Mouse (Mus musculus): Measurements from ENCODE around the gene Setmar.

Gene Setmar

DNA sequence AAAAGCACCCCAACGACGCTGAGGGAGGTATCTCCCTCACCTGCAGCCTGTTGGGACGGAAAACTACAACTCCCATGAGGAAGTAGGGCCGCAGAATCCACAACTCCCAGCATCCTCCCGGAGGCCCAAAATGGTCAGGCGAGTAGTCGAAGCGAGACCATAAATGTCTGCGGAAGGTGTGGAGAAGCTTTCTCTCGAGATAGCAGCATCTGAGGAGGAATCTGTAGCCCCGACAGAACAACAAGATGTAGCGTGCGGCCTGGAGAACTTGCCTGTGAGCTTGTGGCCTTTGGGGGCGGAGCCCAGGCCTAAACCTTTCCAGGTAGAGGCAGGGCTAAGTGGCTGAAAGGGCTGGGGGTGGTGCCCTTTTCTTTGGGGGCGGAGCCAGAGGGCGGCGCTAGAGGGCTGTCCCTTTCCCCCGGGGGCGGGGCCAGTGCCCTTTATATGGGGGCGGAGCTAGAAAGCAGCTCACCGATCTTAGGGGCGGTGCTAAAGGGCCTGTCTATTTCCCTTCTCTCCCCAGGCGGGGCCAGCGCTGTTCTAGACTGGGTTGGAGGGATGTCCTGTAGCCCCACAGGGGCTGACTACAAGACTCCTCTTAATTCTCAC, at the start of gene Setmar:
Gene Setmar (plus strand): TSS at position 128 of the 609 bp plus-strand sequence.
- DNase-seq (ENCODE audit: low spot score in 2 of 2), result peak; percentile 97

DNA sequence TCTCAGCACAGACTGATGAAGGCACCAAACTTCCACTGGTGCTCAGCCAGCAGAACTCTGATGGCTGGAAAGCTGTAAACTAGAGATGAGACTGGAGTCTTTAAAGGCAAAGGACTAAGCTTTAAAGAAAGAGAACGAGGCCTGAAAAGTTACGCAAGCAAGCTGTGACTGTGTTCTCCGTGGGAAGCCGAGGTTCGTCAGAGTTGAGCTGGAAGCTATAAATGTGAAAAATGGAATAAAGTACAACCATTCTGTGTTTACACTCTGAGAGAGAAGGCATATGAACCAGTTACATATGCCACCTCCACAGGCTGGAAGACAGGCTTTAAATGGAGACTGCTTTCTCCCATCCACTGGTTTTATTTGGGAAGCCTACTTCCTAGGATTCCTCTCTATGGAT, 43.2 kb upstream of the Setmar start:
- peak; percentile 66 to 80 for DNase-seq (ENCODE audit: low spot score in 2 of 2)

DNA sequence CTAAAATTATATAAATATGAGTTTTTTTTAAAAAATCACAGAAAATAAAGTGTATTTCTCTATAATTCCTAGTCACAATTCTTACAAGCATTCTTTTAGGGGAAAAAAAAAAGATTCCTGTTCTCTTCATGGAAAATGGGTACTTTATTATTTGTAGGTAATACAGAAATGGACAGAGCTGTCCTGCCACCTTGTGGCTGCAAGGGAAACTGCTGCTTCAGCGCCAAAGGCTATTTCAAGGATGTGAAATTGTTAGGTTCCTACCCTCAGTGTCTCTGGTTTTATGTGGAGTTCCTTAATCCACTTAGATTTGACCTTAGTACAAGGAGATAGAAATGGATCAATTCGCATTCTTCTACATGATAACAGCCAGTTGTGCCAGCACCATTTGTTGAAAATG, 9.8 kb upstream of the Setmar start:
- DNase-seq (ENCODE audit: low spot score in 2 of 2), result peak in 1 of 2 experiments; percentile 77

DNA sequence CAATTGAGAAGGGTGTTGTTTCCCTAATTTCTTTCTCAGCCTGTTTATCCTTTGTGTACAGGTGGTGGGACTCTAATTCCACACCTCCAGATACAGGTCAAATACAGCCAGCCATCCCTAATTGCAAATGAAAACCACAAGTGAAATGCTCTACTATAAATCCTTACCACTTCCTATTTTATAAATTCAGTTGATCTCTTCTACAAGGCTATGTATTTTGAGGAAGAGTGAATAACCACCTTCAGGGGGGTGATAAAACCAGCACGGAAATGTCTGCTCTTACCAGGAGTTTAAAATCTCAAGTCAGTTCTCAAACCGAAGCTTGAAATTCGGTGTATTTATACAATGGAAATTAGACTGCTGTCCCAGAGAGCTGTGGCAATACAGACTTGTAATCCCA, 8.9 kb upstream of the Setmar start:
- DNase-seq (ENCODE audit: low spot score in 2 of 2), result no peak

DNA sequence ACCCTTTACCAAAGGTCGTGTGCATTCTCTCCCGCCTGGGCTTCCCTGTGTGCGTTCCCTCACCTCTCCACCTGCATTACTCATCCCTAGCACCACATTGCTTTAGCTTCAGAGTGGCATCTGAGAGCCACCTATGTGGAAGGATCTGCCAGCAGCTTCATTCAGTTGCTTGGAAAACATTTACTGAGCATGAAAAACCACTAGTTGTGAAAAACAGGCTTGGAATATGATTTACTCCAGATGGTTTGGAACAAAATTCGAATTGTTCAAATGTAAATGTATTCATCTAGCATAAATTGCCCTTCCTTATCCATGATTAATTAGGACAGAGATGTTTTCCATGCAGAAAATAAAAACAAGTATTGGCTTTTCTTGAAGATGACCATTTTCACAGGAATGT, 7.5 kb upstream of the Setmar start:
- no peak for DNase-seq (ENCODE audit: low spot score in 2 of 2)

DNA sequence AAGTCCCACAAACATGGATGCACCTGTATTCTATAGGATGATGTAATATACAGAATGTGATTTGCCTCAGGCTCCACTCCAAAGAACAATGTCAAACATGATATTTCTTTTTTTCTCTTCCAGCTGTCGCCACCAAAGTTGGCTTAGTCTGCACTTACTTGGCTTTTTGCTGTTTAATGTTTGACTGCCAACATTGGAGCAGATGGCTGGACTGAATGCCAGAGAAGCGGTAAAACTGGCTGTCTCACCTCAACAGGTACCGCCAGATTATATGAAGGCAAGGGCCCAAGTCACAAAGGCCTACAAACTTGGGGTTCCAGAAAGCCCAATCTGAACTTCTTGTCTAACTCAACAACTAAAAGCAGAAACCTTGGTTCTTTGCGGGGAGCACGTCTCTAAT, 6.8 kb upstream of the Setmar start:
- DNase-seq (ENCODE audit: low spot score in 2 of 2), result no peak

DNA sequence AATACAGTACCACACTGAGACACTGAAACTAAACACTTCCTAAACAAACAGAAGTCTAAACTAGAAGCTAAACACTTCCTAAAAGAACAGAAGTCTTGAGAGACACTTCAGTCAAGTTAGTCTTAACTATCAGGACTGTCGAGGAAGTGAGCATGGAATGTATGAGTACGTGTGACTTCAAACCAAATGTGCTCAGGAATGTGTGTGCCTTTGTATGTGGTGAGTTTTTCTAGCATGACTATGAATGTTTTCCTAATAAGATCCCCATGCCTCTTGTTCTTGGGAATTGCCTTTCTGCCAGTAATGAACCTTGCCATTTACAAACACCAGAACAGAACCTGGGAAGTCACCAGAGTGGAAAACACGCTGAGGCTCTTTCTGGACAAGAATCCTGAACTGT, 3.7 kb upstream of the Setmar start:
- DNase-seq (ENCODE audit: low spot score in 2 of 2), result no peak

DNA sequence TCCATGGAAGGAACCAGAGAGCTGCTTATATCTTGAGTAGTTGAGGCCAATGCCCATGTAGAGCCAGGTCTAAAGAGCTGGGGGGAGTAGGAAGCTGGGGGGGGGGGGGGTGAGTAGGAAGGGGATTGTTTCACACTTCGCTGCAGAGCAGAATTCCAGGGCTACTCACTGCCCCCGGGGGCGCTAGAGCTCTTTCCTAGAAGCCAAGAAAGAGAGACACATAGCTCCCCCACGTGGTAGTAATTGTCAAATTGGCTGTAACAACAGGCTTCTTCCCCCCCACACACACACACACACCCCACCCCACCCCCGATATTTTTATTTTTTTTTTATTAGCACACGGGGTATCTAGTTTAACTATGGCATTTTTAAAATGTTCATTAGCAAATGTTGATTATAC, 738 bp downstream of the Setmar start:
- peak; percentile 91 for DNase-seq (ENCODE audit: low spot score in 2 of 2)

DNA sequence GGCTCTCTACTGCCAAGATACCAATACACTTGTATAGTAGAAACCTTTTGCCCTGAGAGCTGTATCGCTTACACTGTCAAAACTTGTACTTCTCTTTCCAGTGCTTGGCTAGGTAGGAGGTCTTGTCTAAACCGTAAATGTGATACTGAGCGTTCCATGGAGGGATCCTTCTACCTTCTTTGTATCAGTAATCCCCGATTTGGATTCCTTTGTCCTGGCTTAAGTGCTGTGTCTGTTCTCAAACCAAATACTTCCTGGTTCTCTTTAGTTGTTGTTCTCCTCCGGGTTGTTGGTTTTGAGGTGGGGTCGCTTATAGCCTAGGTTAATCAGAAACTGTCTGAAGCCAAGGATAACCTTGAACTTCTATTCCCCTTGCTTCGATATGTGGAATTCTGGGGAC, 6.1 kb downstream of the Setmar start:
- DNase-seq (ENCODE audit: low spot score in 2 of 2), result no peak

DNA sequence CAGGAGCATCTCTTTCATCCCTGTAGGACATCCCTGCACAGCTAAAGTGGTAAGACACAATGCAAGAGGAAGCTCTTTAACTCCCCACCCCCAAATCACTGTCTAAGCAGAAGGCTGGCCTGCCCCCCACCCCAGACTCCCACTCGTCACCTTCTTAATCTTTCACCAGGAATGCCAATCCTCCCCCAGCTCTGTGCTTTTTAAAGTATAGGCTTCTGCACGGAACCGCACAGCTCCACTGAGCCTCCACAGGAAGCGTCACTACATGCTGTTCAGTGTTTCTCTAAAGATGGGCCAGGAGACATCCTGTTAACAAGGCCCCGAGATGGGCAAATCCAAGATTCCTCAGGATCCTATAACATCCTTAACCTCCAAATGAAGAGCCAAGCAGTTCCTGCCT, 8.2 kb downstream of the Setmar start:
- peak in 1 of 2 experiments; percentile 27 for DNase-seq (ENCODE audit: low spot score in 2 of 2)

DNA sequence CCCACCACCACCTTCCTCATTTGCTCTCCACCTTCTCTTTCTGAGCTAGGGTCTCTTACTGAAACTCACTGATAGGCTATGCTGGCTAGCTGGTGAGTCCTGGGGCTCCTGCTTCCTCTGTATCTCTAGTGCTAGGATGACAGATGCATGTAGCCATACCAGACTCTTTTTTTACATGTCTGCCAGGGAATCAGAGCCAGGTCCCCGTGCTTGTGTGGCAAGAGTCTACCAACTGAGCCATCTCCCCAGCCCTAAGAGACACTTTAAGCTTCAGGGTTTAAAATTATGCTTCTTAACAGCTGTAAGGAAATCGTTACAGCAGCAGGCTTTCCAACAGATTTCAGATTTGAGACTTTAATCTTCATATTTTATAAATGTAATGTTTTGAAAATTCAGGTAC, 9.1 kb downstream of the Setmar start:
- no peak for DNase-seq (ENCODE audit: low spot score in 2 of 2)

DNA sequence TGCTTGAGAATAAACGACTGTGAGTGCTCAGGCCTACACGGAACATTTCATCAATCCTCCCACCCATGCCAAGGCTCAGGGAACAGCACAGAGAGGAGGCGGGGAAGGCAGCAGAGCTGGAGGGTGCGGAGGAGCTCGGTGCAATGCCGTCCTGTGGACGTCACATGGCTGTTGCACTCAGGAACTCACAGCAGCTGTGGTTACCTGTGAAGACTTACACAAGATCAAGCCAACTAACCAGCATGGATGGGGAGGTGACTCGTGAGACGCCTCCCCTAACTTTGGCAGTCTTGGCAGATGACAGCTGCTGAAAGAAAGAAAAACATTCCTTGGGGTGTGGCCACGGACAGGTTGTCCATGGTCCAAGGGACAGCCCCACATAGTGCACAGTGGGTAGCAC, 9.8 kb downstream of the Setmar start:
- DNase-seq (ENCODE audit: low spot score in 2 of 2), result no peak

DNA sequence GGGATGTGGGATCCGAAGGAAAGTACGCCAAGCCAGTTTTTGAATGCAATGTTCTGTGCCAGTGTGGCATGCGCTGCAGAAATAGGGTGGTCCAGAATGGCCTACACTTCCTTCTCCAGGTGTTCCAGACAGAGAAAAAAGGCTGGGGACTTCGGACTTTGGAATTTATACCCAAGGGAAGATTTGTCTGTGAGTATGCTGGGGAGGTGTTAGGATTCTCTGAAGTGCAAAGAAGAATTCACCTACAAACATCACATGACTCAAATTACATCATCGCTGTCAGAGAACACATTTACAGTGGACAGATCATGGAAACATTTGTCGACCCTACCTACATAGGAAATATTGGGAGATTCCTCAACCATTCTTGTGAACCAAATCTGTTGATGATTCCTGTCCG, 11.0 kb downstream of the Setmar start:
- no peak for DNase-seq (ENCODE audit: low spot score in 2 of 2)

DNA sequence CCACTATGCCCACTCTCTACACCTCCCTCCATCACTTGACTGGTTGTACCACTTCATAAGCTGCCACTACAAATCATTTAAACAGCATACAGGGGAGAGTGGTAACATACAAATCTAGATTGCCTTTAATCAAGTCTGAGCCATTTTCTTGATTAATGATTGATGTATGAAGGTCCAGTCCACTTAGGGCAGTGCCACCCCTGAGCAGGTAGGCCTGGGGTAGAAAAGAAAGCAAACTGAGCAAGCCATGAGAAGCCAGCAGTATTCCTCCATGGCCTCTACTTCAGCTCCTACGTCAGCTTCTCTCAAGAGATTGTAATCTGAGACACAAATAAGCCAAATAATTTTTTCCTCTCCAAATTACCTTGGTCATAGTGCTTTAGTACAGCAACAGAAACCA, 26.5 kb downstream of the Setmar start:
- no peak for DNase-seq (ENCODE audit: low spot score in 2 of 2)

DNA sequence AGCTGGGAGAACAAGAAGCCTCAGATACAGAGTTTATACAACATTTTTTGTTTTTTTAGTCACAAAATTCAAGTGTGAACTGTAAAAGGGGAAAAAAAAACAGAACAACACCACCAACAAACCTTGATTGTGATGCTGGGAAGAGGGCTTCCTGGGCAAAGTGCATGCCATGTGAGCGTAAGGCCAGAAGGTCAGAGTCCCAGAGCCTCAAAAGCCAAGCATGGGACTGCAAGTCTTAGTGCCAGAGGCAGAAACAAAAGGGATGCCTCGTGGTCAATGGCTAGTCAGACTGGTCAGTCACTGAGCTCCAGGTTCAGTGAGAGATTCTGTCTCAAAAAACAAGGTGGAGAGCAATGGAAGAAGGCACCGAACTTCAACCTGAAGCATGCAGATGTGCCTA, 27.8 kb downstream of the Setmar start:
- no peak for DNase-seq (ENCODE audit: low spot score in 2 of 2)

DNA sequence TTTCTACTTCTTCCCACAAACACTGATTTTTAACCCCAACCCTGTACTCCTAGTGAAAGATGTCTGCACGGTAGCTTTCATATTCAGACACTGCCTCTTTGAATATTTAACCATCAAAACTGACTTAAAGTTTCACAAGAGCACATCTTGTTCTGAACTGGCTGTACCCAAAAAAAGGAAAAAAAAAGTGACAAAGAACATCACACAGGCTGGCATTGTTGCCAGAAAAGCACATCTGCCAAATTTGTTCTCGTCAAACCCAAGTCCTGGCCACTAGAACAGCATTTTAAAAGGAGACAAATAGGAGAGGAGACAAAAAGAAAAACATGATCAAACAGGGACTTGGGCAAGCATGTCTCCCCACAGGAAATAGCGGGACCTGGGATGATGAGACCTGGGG, 28.6 kb downstream of the Setmar start:
- no peak for DNase-seq (ENCODE audit: low spot score in 2 of 2)

DNA sequence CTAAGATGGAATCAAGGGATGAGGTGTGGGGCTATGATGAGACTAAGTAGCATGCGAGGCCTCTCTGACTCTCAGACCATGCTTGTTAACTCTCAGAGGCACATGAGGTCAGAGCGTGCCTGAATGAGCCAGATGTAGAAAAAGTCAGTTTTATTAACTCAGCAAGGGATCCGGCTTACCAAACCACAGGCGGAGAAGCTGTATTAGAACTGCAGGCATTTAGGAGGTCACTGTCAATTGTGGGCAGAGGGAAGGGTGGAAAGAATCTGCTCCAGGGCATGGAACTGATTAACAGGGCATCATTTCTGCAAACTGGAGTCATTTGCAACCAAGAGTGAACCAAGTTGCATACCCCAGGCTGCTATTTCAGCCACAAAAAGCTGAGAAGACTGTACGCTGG, 30.6 kb downstream of the Setmar start:
- DNase-seq (ENCODE audit: low spot score in 2 of 2), result no peak

DNA sequence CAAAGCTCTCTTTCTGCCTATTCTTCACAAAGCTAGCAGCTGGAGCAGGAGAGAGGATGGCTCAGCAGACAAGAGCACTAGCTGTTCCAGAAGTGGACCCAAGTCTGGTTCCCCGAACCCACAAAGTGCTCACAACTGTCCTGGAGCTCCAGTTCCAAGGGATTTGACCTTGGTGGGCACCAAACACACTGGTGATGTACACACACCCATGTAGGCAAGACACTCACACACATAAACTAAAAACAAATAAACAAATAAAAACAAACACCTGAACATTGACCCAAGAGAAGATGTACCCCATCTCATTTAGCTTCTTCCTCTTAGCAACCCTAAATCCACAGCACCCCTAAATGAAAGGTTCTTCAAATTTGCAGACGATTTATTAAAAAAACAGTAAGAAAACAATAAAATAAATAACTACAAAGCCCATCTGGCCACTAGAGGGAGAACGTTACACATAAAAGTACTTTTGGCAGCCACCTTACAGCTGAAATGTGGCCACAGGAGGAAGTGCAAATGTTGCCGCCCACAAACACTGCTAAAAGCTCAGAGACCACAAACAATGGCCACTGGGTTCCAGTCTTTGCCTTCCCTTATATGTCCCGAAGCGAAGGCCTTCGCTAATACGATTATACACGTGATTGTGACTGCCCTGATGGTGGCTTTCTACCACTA, 33.5 kb downstream of the Setmar start:
- DNase-seq (ENCODE audit: low spot score in 2 of 2), result peak; percentile 54 to 64

DNA sequence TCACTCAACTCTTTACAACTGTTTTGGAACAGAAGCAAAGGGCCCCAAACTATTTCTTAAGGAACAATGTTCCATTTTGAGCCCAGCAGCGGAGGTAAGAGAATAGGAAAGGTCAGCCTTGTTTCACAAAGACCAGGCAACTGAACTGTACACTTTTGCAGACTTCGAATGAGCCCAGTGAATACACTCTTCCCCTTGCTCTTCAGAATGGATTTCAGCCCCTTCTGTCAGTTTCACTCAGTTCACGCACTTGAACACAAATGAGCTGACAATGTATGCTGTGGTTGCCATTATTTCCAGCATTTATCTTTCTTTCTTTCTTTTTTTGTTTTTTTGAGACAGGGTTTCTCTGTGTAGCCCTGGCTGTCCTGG, 34.0 kb downstream of the Setmar start:
- no peak for DNase-seq (ENCODE audit: low spot score in 2 of 2)

DNA sequence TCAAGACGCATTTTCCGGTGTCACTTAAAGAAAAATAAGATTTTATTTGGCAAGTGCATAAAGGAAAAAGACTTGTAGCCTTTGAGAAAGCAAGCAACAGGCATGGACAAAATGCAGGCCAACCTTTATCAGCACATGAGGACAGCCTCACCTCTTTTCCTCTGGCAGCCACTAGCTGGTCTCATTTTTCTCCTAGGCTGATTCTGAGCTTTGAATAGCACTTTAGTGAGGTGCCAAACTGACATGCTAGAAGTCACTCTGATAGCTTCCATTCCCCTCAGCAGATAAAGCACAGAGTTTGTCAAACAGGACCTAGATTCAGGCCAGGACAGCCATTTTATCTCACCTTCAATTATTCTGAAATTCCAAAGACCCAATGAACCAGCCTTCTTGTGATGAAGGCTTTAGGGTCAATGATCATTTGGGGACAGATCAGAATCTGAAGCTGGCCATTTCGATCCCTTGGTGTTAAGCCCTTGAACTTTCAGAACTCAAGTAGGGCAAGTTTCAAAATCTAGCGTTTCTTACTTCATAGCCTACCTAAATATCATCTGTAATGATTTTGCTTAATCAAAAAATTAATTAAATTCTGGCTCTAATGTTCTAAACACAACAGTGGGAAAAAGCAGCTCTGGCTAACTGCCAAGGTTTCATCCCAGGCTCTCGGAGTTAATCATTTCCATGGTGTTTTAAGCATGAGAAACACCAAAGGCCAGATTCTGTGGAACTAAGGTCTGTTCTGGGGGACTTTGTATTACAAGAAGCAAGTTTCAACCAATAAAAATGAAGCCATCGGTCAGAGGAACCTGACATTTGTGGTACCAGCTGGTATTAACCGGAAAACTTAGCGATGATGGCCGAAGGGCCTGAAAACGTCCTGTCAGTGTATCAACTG, 37.3 kb downstream of the Setmar start:
- DNase-seq (ENCODE audit: low spot score in 2 of 2), result no peak

DNA sequence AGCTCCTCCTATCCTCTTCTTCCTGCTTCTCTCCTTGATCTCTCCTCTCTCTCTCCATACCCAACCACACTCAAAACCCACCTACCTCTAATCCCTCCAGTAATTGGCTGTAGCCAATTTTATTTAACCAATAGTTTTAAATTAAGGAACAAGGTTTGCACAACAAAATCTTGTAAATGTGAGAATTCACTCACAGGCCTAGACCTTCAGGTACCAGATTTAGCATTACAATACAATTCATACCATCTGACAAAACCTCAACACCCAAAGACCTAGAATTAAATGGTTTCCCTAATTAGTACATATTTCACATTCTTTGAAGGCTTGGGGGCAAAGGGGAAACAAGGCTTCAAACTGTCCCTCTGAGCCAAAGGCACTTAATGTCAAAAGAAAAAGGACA, 42.5 kb downstream of the Setmar start:
- no peak for DNase-seq (ENCODE audit: low spot score in 2 of 2)

DNA sequence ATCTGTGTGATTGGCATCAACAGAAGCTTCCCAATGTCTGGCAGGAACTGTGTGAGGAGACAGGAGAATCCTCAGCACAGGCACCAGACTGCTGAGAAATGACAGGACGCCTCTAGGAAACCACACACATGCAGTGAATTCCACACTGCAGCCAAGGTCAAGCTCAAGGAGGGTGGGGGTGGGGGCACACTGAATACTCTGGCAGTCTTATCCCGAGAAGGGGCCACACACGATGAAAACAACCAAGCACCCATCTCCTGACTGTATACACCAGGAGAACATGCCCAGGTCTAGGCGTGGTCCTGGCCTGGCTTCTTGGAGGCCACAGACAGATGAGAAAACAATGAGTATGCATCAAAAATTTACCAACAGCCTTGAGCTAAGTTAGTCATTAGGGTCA, 45.5 kb downstream of the Setmar start:
- DNase-seq (ENCODE audit: low spot score in 2 of 2), result no peak

DNA sequence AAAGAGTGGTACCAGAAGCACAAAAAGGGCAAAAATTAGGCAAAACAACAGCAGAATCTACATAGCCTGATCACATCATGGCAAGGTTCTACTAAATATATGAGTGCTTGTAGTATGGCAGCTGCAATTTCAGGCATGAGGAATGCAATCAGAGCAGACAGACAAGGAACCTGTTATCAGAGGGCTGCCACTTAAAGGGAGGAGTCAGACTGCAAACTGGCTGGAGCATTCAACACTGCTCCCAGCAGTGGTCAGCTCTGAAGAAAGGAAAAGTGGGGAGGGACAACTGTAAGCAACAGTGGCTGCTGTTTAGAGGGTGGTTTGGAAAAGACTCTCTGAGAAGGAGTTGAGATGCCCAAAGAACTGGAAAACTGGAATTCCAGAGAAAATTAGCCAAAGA, 46.8 kb downstream of the Setmar start:
- no peak for DNase-seq (ENCODE audit: low spot score in 2 of 2)
